Mouse (Mus musculus) spleen, adult 2 months (tissue): ENCODE results near the gene Lrrc1.

Source experiments
- CTCF ChIP-seq: fragments of 200-500 bp; IDR thresholded peaks from 2 replicates; pipeline ENCODE4 v1.5.1; 2011; ENCODE audit warnings: mild to moderate bottlenecking, inconsistent platforms; ENCODE audit not compliant: insufficient read depth, insufficient read length, insufficient replicate concordance; ENCODE audit errors: extremely low read depth
- POLR2A ChIP-seq: fragments of 200-500 bp; IDR thresholded peaks from 2 replicates; pipeline ENCODE4 v1.6.1; 2011; ENCODE audit warnings: low read depth, low read length, inconsistent platforms

GRCm38 (mm10) chr9:77536286-77536685 is 8.4 kb downstream of the Lrrc1 start:
- no peak for TF ChIP-seq CTCF
- no peak for TF ChIP-seq POLR2A
